Mouse (Mus musculus) MEL (cell line): ENCODE measurements around the gene Zbtb46.

Experiments
- BHLHE40 ChIP-seq: IDR thresholded peaks from 2 replicates; pipeline ENCODE4 v1.6.1; 2012; ENCODE audit warnings: low read depth, mild to moderate bottlenecking, inconsistent platforms, low read length, improper control_type of control experiment, borderline replicate concordance
- CTCF ChIP-seq, 3 experiments: IDR thresholded peaks in 2 of 3; conservative IDR thresholded peaks in 1 of 3; 2 replicates each; pipeline ENCODE4 v1.5.1; 2011 to 2012; ENCODE audit warnings: low read length in 3 of 3, low read depth in 2 of 3, mild to moderate bottlenecking in 2 of 3, improper control_type of control experiment in 1 of 3, inconsistent platforms in 1 of 3, mixed read lengths in 1 of 3, moderate library complexity in 1 of 3; ENCODE audit not compliant: control insufficient read depth in 1 of 3, insufficient read depth in 1 of 3, poor library complexity in 1 of 3, severe bottlenecking in 1 of 3
- E2F4 ChIP-seq: IDR thresholded peaks from 2 replicates; pipeline ENCODE4 v1.6.1; 2011; ENCODE audit warnings: low read depth, low read length, improper control_type of control experiment, borderline replicate concordance
- POLR2A ChIP-seq, 2 experiments: IDR thresholded peaks; 2 replicates each; pipeline ENCODE4 v1.6.1; 2011 to 2012; ENCODE audit warnings: low read length in 2 of 2, mild to moderate bottlenecking in 2 of 2, control low read depth in 1 of 2, improper control_type of control experiment in 1 of 2, low read depth in 1 of 2, moderate library complexity in 1 of 2; ENCODE audit not compliant: control insufficient read depth in 1 of 2, insufficient read depth in 1 of 2, poor library complexity in 1 of 2
- RAD21 ChIP-seq: IDR thresholded peaks from 2 replicates; pipeline ENCODE4 v1.6.1; 2011; ENCODE audit warnings: mild to moderate bottlenecking, low read depth, low read length, improper control_type of control experiment
- USF1 ChIP-seq: IDR thresholded peaks from 2 replicates; pipeline ENCODE4 v1.6.1; 2014; ENCODE audit warnings: low read depth, mild to moderate bottlenecking, inconsistent platforms, low read length, improper control_type of control experiment, moderate library complexity
- ZKSCAN1 ChIP-seq: IDR thresholded peaks from 2 replicates; pipeline ENCODE4 v1.6.1; 2012; ENCODE audit warnings: low read depth, mild to moderate bottlenecking, inconsistent platforms, low read length, improper control_type of control experiment, moderate library complexity

DNA sequence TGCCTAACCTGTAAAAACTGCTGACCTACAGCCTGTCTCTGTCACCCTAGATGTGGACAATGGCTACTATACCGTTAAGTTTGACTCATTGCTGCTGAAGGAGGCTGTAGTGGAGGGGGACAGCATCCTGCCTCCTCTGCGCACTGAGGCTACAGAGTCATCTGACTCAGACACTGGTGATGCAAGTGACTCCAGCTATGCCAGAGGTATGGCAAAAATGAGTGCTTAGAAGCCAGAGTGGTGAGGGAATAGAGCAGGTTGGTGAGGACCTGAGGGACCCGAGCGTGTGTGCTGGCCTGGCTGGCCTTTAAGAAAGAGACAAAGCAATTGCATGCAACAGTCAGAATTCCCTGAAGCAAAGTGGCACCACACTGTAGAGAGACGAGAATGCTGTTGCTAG lies 80.5 kb downstream of the Zbtb46 start:
- no peak for TF ChIP-seq POLR2A (IDR thresholded peaks at IDR 0.05; ENCODE audit: control insufficient read depth in 1 of 2, insufficient read depth in 1 of 2, low read depth in 1 of 2, low read length in 2 of 2, poor library complexity in 1 of 2)
- TF ChIP-seq ZKSCAN1: no peak
- no peak for TF ChIP-seq RAD21
- no peak for TF ChIP-seq CTCF (IDR thresholded peaks at IDR 0.05 in 2 of 3, conservative IDR thresholded peaks at IDR 0.05 in 1 of 3; ENCODE audit: control insufficient read depth in 1 of 3, insufficient read depth in 1 of 3, low read depth in 2 of 3, low read length in 3 of 3, poor library complexity in 1 of 3, severe bottlenecking in 1 of 3)
- no peak for TF ChIP-seq BHLHE40
- no peak for TF ChIP-seq E2F4
- TF ChIP-seq USF1: no peak
